Mouse (Mus musculus) G1E (cell line): ENCODE measurements around the gene Plekhg1.

ENCODE experiments used
- CTCF ChIP-seq: IDR thresholded peaks from 2 replicates; pipeline ENCODE4 v1.5.1; 2012; ENCODE audit warnings: low read depth, low read length, inconsistent platforms, mixed read lengths
- GATA1 ChIP-seq: IDR thresholded peaks from 2 replicates; pipeline ENCODE4 v1.6.1; 2012; ENCODE audit warnings: borderline replicate concordance, low read length, inconsistent platforms, mixed read lengths
- GATA2 ChIP-seq: IDR thresholded peaks from 2 replicates; pipeline ENCODE4 v1.6.1; 2012; ENCODE audit warnings: low read depth, low read length, inconsistent platforms, borderline replicate concordance
- POLR2AphosphoS5 ChIP-seq: IDR thresholded peaks from 2 replicates; pipeline ENCODE4 v1.6.1; 2012; ENCODE audit warnings: low read depth, low read length, inconsistent platforms; ENCODE audit not compliant: insufficient replicate concordance
- TAL1 ChIP-seq: conservative IDR thresholded peaks from 2 replicates; pipeline ENCODE4 v1.6.1; 2012; ENCODE audit warnings: low read depth, low read length, inconsistent platforms, mixed read lengths

DNA sequence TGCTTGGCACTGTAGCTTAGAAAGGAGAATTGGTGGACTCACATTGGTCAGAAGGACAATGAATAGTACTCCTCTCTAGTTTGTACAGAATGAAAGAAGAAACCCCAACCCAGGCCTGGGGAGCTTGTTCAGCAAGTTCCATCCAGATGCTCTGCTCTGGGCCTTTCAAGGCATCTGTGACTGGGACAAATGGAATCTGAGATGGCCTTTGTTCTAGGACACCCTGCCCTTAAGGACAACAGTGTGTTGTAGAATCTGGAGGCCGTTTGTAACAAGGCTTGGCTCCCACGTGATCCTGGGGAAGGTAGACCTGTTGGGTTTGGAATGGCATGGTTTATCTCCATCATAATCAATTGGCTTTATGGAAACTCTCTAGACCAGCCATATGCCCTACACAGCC, 141.0 kb downstream of the Plekhg1 start:
- TF ChIP-seq CTCF (no peak), GATA1 (no peak), POLR2AphosphoS5 (no peak), TAL1 (no peak), GATA2 (no peak)
